Mouse (Mus musculus): Measurements from ENCODE around the gene Hist1h2bf. TPM values are rescaled to one million over a fixed set of nuclear protein-coding genes. Genes with fewer than 3 reads are reported as not detected.

Hist1h2bf gene
- polyA plus RNA-seq, 1 experiment from 2014 or later, result 7.1 TPM

GRCm38 (mm10) chr13:23530181-23530900 lies 43.7 kb downstream of the Hist1h2bf start:
- peak overlapping the region; percentile 70 for H3K4me2 ChIP-seq (ENCODE audit: low read length)
- peak; percentile 93 for DNase-seq (ENCODE audit: low spot score)
- WGBS, result 0% methylated on average over 20 of the region's 20 CpGs
- H3K36me3 ChIP-seq (ENCODE audit: control insufficient read depth, insufficient read depth, low read length), result no peaks in the 10 kb centered on the region
- peak; percentile 10; the same call in 1 of the 2 replicates for ATAC-seq (replicated peaks; ENCODE audit: low FRiP score, low TSS enrichment, low read depth)
- no peaks in the 10 kb centered on the region for H3K27me3 ChIP-seq (replicated peaks; ENCODE audit: control insufficient read depth, insufficient read depth, low read length)
- H3K4me1 ChIP-seq (replicated peaks; ENCODE audit: control insufficient read depth, insufficient read depth, low read length), result peaks cover 21% of the 10 kb centered on the region
- H3K9ac ChIP-seq (ENCODE audit: low read length), result peak overlapping the region; percentile 89
- H3K4me3 ChIP-seq (ENCODE audit: low read depth, low read length), result peak overlapping the region; percentile 54
- H3K27ac ChIP-seq (ENCODE audit: low read depth), result peak overlapping the region; percentile 99
- no peaks in the 10 kb centered on the region for H3K9me3 ChIP-seq (ENCODE audit: control insufficient read depth, low read length)

- H3K4me2 ChIP-seq (ENCODE audit: low read length), result peak overlapping the region; percentile 70
- H3K4me3 ChIP-seq (ENCODE audit: low read depth, low read length), result peak overlapping the region; percentile 54
- DNase-seq (ENCODE audit: low spot score) (no peak), ATAC-seq (replicated peaks; ENCODE audit: low FRiP score, low TSS enrichment, low read depth) (no peak)
- H3K4me1 ChIP-seq (replicated peaks; ENCODE audit: control insufficient read depth, insufficient read depth, low read length), result peaks cover 21% of the 10 kb centered on the region
- WGBS, result 26% methylated on average over 2 of the region's 2 CpGs
- no peaks in the 10 kb centered on the region for H3K36me3 ChIP-seq (ENCODE audit: control insufficient read depth, insufficient read depth, low read length)
- H3K9ac ChIP-seq (ENCODE audit: low read length), result peak overlapping the region; percentile 89
- H3K27me3 ChIP-seq (replicated peaks; ENCODE audit: control insufficient read depth, insufficient read depth, low read length), result no peaks in the 10 kb centered on the region
- peak overlapping the region; percentile 99 for H3K27ac ChIP-seq (ENCODE audit: low read depth)
- no peaks in the 10 kb centered on the region for H3K9me3 ChIP-seq (ENCODE audit: control insufficient read depth, low read length)
Observed at GRCm38 (mm10) chr13:23529480-23530165, 44.4 kb downstream of the Hist1h2bf start.

GRCm38 (mm10) chr13:23529005-23529404 lies 45.0 kb downstream of the Hist1h2bf start:
- Histone ChIP-seq H3K27me3 (replicated peaks; ENCODE audit: control insufficient read depth, insufficient read depth, low read length) (no peaks in the 10 kb centered on the region), H3K36me3 (ENCODE audit: control insufficient read depth, insufficient read depth, low read length) (no peaks in the 10 kb centered on the region), H3K4me2 (ENCODE audit: low read length) (peak overlapping the region; percentile 70), H3K27ac (ENCODE audit: low read depth) (no peak overlapping the region), H3K9me3 (ENCODE audit: control insufficient read depth, low read length) (no peaks in the 10 kb centered on the region), H3K4me3 (ENCODE audit: low read depth, low read length) (no peak overlapping the region), H3K4me1 (replicated peaks; ENCODE audit: control insufficient read depth, insufficient read depth, low read length) (peaks cover 18% of the 10 kb centered on the region), H3K9ac (ENCODE audit: low read length) (no peak overlapping the region)
- WGBS, result 76% methylated on average over 5 of the region's 5 CpGs
- ATAC-seq (replicated peaks; ENCODE audit: low FRiP score, low TSS enrichment, low read depth) (no peak), DNase-seq (ENCODE audit: low spot score) (peak; percentile 53)

- Histone ChIP-seq H3K9me3 (ENCODE audit: control insufficient read depth, low read length) (no peaks in the 10 kb centered on the region), H3K4me1 (replicated peaks; ENCODE audit: control insufficient read depth, insufficient read depth, low read length) (0 out of 2 replicates have a peak, but pooled peaks cover 8% of the 10 kb centered on the region), H3K36me3 (ENCODE audit: control insufficient read depth, insufficient read depth, low read length) (no peaks in the 10 kb centered on the region), H3K27me3 (replicated peaks; ENCODE audit: control insufficient read depth, insufficient read depth, low read length) (no peaks in the 10 kb centered on the region), H3K9ac (ENCODE audit: low read length) (peak overlapping the region; percentile 52), H3K27ac (ENCODE audit: low read depth) (peak overlapping the region; percentile 74), H3K4me2 (ENCODE audit: low read length) (peak overlapping the region; percentile 62), H3K4me3 (ENCODE audit: low read depth, low read length) (peak overlapping the region; percentile 47)
- peak; percentile 56 for ATAC-seq (replicated peaks; ENCODE audit: low FRiP score, low TSS enrichment, low read depth)
- WGBS, result under 1% methylated on average over 17 of the region's 17 CpGs
- peak; percentile 99 for DNase-seq (ENCODE audit: low spot score)
Observed at GRCm38 (mm10) chr13:23526312-23526711, 47.7 kb downstream of the Hist1h2bf start.

GRCm38 (mm10) chr13:23525901-23526300 lies 48.1 kb downstream of the Hist1h2bf start:
- Histone ChIP-seq H3K27me3 (replicated peaks; ENCODE audit: control insufficient read depth, insufficient read depth, low read length) (no peaks in the 10 kb centered on the region), H3K27ac (ENCODE audit: low read depth) (no peak overlapping the region), H3K4me3 (ENCODE audit: low read depth, low read length) (peak overlapping the region; percentile 47), H3K36me3 (ENCODE audit: control insufficient read depth, insufficient read depth, low read length) (no peaks in the 10 kb centered on the region), H3K4me2 (ENCODE audit: low read length) (peak overlapping the region; percentile 62), H3K4me1 (replicated peaks; ENCODE audit: control insufficient read depth, insufficient read depth, low read length) (0 out of 2 replicates have a peak, but pooled peaks cover 8% of the 10 kb centered on the region), H3K9ac (ENCODE audit: low read length) (no peak overlapping the region), H3K9me3 (ENCODE audit: control insufficient read depth, low read length) (no peaks in the 10 kb centered on the region)
- peak; percentile 70 for DNase-seq (ENCODE audit: low spot score)
- WGBS, result 2% methylated on average over 10 of the region's 10 CpGs
- no peak for ATAC-seq (replicated peaks; ENCODE audit: low FRiP score, low TSS enrichment, low read depth)

GRCm38 (mm10) chr13:23524654-23525053 lies 49.3 kb downstream of the Hist1h2bf start:
- Histone ChIP-seq H3K9ac (ENCODE audit: low read length) (no peak overlapping the region), H3K27ac (ENCODE audit: low read depth) (no peak overlapping the region), H3K4me3 (ENCODE audit: low read depth, low read length) (no peak overlapping the region), H3K4me1 (replicated peaks; ENCODE audit: control insufficient read depth, insufficient read depth, low read length) (0 out of 2 replicates have a peak, but pooled peaks cover 8% of the 10 kb centered on the region), H3K9me3 (ENCODE audit: control insufficient read depth, low read length) (no peaks in the 10 kb centered on the region), H3K36me3 (ENCODE audit: control insufficient read depth, insufficient read depth, low read length) (no peaks in the 10 kb centered on the region), H3K27me3 (replicated peaks; ENCODE audit: control insufficient read depth, insufficient read depth, low read length) (no peaks in the 10 kb centered on the region), H3K4me2 (ENCODE audit: low read length) (no peak overlapping the region)
- WGBS, result 8% methylated on average over 5 of the region's 5 CpGs
- DNase-seq (ENCODE audit: low spot score) (peak; percentile 93), ATAC-seq (replicated peaks; ENCODE audit: low FRiP score, low TSS enrichment, low read depth) (no peak)

- 55% methylated on average over 5 of the region's 5 CpGs for WGBS
Observed at GRCm38 (mm10) chr13:23523976-23524375, 50.0 kb downstream of the Hist1h2bf start.

More at GRCm38 (mm10) chr13:23523976-23524375, 50.0 kb downstream of the Hist1h2bf start:
- Histone ChIP-seq H3K27ac (ENCODE audit: low read depth) (no peak overlapping the region), H3K9ac (ENCODE audit: low read length) (no peak overlapping the region), H3K36me3 (ENCODE audit: control insufficient read depth, insufficient read depth, low read length) (no peaks in the 10 kb centered on the region), H3K27me3 (replicated peaks; ENCODE audit: control insufficient read depth, insufficient read depth, low read length) (no peaks in the 10 kb centered on the region), H3K4me1 (replicated peaks; ENCODE audit: control insufficient read depth, insufficient read depth, low read length) (0 out of 2 replicates have a peak, but pooled peaks cover 2% of the 10 kb centered on the region), H3K4me2 (ENCODE audit: low read length) (no peak overlapping the region), H3K9me3 (ENCODE audit: control insufficient read depth, low read length) (no peaks in the 10 kb centered on the region), H3K4me3 (ENCODE audit: low read depth, low read length) (no peak overlapping the region)
- ATAC-seq (replicated peaks; ENCODE audit: low FRiP score, low TSS enrichment, low read depth) (no peak), DNase-seq (ENCODE audit: low spot score) (no peak)
